Mouse (Mus musculus): ENCODE data around the gene Sec24c.
"Not testable (repeated sequence)": the region's sequence is repeated elsewhere in the genome, so short reads cannot be mapped to it uniquely, and the experiment has no call there.

Sec24c gene

DNA sequence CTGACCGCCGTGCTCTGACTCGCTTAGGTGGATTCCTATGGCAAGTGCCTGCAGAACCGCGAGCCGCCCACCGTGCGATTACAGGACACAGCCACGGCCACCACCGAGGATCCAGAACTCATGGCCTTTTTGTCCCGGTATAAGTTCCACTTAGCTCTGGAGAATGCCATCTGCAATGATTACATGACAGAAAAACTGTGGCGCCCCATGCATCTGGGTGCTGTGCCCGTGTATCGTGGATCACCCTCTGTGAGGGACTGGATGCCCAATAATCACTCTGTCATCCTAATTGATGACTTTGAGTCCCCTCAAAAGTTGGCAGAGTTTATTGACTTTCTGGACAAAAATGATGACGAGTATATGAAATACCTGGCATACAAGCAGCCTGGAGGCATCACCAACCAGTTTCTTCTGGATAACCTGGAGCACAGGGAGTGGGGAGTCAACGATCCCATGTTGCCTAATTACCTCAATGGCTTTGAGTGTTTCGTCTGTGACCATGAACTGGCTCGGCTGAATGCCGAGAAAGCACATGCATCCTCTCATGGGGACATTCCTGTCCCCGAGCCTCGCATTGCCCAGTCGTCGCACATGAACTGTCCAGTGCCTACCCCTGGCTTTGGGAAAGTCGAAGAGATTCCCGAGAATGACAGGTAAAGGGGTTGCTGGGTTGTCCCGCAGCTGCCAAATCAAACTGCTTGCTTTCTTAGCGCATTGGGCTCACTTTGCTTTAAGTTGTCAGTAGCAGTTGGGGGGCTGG is 21.8 kb downstream of the Sec24c start:
- DNase-seq (ENCODE audit: extremely low spot score, low read depth, low spot score) = no peak

- DNase-seq (ENCODE audit: extremely low spot score, low read depth, low spot score) = no peak
Observed at GRCm38 (mm10) chr14:20696986-20697385, 22.9 kb downstream of the Sec24c start.

DNA sequence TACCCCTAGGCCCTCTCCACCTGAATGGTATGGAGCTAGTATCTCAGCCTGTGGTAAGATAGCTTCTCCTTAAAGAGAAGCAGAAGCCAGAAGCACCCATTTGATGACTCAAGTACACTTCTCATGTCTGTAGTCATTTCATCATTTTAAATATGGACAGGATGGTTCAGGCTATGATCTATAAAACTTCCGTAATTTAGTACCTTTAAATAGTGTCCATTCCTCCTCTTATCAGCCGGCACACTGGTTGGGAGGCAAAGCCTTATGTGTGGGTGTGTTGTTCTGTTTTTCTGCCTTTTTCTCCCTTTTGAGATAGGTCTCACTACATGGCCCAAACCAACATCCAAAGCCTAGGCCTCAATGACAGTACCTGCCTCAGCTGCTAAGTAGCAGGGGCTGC is 24.4 kb downstream of the Sec24c start:
- no peak for DNase-seq (ENCODE audit: extremely low spot score, low read depth, low spot score)

GRCm38 (mm10) chr14:20700362-20700761 is 26.3 kb downstream of the Sec24c start:
- no peak for DNase-seq (ENCODE audit: extremely low spot score, low read depth, low spot score)

- no peak for DNase-seq (ENCODE audit: extremely low spot score, low read depth, low spot score)
Observed at GRCm38 (mm10) chr14:20701554-20701953, 27.4 kb downstream of the Sec24c start.

GRCm38 (mm10) chr14:20702096-20702740 is 28.1 kb downstream of the Sec24c start:
- no peak for DNase-seq (ENCODE audit: extremely low spot score, low read depth, low spot score)

DNA sequence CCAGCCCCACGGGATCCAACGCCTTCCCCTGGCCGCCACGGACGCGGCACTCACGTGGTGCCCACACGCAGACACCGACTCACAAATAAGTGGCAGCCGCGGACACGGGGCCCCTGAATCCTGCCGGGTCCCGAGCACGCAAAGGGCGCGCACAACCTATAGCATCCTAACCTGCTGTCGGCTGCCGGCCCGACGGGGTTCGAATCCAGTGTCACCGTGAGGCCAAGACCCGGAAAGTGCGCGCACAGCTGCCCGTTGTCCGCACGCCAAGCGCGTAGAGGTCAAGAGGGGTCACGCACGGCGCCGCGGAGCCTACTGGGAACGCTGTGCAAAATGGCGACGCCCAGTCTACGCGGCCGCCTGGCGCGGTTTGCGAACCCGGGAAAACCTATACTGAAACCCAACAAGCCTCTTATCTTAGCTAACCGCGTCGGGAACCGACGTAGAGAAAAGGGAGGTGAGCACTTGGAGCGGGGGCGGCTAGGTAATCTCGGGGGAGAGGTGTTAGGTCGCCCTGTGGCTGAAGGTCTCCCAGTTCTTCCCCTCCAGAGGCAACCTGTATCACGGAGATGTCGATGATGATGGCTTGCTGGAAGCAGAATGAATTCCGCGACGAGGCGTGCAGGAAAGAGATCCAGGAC is 28.8 kb downstream of the Sec24c start, which contains the start of gene Chchd1:
Gene Chchd1, plus strand, starts transcription at position 266 of the 641 bp plus-strand sequence.
- no peak for DNase-seq (ENCODE audit: extremely low spot score, low read depth, low spot score)

DNA sequence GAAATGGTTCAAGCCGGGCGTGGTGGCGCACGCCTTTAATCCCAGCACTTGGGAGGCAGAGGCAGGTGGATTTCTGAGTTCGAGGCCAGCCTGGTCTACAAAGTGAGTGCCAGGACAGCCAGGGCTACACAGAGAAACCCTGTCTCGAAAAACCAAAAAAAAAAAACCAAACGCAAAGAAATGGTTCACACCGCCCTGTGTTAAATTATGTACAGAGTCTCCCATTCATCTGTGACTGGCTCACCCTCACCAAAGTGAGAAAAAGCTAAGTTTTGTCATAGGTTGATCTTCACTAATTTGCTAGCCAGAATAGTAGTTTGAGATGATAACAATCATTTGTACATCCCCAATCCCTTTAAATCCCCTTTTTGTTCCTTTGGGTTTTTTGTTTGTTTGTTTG is 29.4 kb downstream of the Sec24c start:
- not testable (repeated sequence) for DNase-seq (ENCODE audit: extremely low spot score, low read depth, low spot score)

GRCm38 (mm10) chr14:20707201-20708190 is 33.4 kb downstream of the Sec24c start, which contains the start of gene Zswim8:
Gene Zswim8 (plus strand): TSS chr14:20707552.
- DNase-seq (ENCODE audit: extremely low spot score, low read depth, low spot score) = peak; percentile 89

DNA sequence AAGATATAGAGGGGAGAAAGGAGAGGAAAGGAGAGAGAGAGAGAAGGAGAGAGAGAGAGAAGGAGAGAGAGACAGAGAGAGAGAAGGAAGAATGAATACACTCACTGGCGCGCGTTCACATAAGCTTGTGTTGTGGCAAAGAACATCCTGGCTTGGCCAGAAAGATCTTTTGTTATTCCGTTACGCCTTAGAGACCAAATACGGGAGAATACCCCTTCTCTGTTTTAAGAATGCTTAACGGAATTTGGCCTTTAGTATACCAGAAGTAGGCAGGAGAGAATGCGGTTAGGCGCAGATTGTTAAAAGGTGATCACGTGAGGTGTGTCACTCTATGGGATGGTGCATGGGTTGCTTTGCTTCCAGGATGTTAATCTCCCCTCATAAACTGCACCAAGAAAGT is 34.1 kb downstream of the Sec24c start:
- DNase-seq (ENCODE audit: extremely low spot score, low read depth, low spot score) = no peak

- no peak for DNase-seq (ENCODE audit: extremely low spot score, low read depth, low spot score)
Observed at GRCm38 (mm10) chr14:20713832-20714231, 39.7 kb downstream of the Sec24c start.

DNA sequence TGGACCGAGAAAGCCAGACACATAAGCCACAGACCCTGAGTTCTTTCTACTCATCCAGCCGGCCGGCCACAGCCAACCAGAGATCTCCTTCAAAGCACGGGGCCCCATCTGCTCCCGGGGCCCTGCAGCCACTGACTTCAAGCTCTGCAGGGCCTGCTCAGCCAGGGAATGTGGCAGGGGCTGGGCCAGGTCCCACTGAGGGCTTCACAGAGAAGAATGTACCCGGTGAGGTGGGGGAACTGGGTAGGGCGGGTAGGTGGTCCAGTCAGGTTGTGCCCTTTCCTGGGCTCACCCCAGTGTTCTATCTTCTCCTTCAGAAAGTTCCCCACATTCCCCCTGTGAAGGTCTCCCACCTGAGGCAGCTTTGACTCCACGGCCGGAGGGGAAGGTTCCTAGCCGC is 44.3 kb downstream of the Sec24c start:
- DNase-seq (ENCODE audit: extremely low spot score, low read depth, low spot score) = no peak

GRCm38 (mm10) chr14:20719767-20720166 is 45.7 kb downstream of the Sec24c start:
- DNase-seq (ENCODE audit: extremely low spot score, low read depth, low spot score) = no peak

- DNase-seq (ENCODE audit: extremely low spot score, low read depth, low spot score) = no peak
Observed at GRCm38 (mm10) chr14:20721371-20721770, 47.3 kb downstream of the Sec24c start.

DNA sequence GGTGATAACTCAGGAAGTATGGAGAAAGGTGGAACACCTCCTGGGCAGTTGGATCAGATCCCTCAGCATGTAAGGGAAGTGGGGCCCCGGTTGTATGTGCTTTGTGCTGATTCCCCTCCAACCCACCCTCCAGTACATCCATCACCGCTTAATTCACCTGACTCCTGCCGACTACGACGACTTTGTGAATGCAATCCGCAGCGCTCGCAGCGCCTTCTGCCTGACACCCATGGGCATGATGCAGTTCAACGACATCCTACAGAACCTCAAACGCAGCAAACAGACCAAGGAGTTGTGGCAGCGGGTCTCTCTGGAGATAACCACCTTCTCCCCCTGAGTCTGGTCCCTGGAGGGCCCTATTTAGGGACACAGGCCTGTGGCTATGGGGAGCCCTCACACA is 48.9 kb downstream of the Sec24c start:
- no peak for DNase-seq (ENCODE audit: extremely low spot score, low read depth, low spot score)

DNA sequence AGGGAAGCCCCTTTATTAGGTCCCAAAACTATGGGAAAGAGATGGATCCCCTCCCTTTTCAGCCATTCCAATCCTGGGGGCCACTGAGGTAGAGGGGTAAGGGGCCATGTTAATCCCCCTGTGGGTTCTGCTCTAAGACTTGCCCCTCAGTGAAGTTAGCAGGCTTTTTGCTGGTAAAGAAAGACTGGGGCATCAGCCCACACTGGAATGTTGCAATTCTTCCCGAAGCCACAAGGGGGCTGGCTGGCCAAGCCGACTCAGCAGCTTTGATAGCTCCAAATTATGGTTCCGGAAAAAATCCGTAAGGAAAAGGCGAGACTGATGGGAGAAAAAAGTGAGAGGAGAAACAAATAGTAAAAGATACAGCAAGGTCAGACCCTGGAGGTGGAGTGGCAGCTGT is 49.9 kb downstream of the Sec24c start:
- DNase-seq (ENCODE audit: extremely low spot score, low read depth, low spot score) = no peak

DNA sequence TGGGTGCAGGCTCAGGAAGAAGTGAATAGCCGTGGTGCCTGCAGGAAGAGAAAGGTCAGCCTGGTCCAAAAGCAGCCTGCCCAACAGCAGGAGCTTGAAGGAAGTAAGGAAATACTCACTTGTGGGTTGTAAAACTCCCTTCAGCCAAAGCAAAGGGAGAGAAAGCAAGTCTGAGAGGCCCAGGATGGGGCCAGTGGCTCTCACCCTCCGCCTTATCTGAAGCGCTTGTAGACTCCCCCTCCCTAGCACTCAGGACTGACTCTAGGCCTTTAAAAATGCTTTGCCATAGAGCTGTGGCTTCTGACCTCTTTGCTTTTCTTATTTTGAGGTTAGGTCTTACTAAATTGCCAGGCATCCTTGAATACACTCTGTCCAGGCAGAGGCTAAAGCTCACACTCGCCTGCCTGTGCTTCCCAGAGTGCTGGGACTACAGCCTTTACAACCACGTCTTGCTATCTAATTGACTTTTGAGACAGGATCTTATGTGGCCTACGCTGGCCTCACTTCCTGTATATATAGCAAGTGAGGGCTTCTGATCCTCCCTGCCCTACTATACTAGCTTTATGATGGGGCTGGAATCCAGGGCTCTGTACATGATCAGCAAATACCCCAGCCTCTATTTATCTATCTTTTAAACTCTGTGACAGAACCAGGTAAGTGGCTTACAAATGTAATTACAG is 51.7 kb downstream of the Sec24c start:
- DNase-seq (ENCODE audit: extremely low spot score, low read depth, low spot score) = no peak

DNA sequence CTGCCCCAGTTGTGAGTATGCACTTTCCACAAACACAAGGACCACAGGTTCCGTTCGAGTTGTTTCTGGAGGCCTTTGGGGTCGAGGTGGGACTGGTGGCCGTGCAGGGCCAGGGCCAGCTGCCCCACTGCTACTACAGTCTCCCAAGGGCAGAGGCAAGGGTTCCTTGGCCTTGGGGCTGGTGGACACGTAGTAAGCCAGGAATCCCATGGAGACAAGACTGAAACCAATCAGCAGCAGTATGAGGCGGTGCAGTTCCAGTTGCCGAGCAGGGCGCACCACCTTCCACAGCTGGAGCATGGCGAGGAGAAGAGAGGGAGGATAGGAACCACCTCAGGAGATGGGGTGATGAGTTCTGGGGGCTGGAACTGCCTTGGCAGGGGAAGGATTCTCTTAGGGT is 55.8 kb downstream of the Sec24c start:
- DNase-seq (ENCODE audit: extremely low spot score, low read depth, low spot score) = no peak

GRCm38 (mm10) chr14:20730853-20731602 is 56.9 kb downstream of the Sec24c start:
- no peak for DNase-seq (ENCODE audit: extremely low spot score, low read depth, low spot score)
